Mouse (Mus musculus) lung, adult 2 months (tissue): ENCODE measurements around the gene A1cf.

Source experiments
- CTCF ChIP-seq: fragments of 200-500 bp; IDR thresholded peaks from 2 replicates; pipeline ENCODE4 v1.5.1; 2011; ENCODE audit warnings: mild to moderate bottlenecking, low read length, control low read depth; ENCODE audit not compliant: insufficient read depth
- POLR2A ChIP-seq: fragments of 200-500 bp; IDR thresholded peaks from 2 replicates; pipeline ENCODE4 v1.6.1; 2011; ENCODE audit warnings: low read depth, mild to moderate bottlenecking, control low read depth, low read length, borderline replicate concordance; ENCODE audit errors: extremely low read depth

- no peak for TF ChIP-seq CTCF
- no peak for TF ChIP-seq POLR2A
These were observed 55.2 kb downstream of the A1cf start for GRCm38 (mm10) chr19:31923615-31924352.
